Mouse (Mus musculus) liver, embryonic 13.5 days (tissue): ENCODE measurements at regions not wholly inside any gene's neighbourhood (a gene's known extent, or its start where the extent isn't known, plus 50 kb on each side); places are given as distances from the start of the nearest gene placed in this dataset.

Experiments
- ATAC-seq: fragments of 200-750 bp; cut with Nextera tagmentation; 2 replicates; pipeline ENCODE4 v1.8.0; 2017; ENCODE audit warnings: low read depth, mild to moderate bottlenecking, moderate number of reproducible peaks, moderate library complexity
- DNase-seq: peaks from one replicate; pipeline ENCODE4 v3.0.0; 2022
- H3K27ac ChIP-seq: fragments of 300-500 bp; sonication (generic); 2 replicates; pipeline ENCODE4 v1.5.1; 2015; ENCODE audit warnings: moderate library complexity, mild to moderate bottlenecking, inconsistent platforms
- H3K27me3 ChIP-seq: fragments of 300-500 bp; sonication (generic); 2 replicates; pipeline ENCODE4 v1.6.1; 2015; ENCODE audit warnings: mild to moderate bottlenecking, inconsistent platforms
- H3K36me3 ChIP-seq: fragments of 300-500 bp; sonication (generic); 2 replicates; pipeline ENCODE4 v1.6.1; 2015; ENCODE audit warnings: mild to moderate bottlenecking, inconsistent platforms
- H3K4me1 ChIP-seq: fragments of 300-500 bp; sonication (generic); replicated peaks from 2 replicates; pipeline ENCODE4 v1.6.1; 2015; ENCODE audit warnings: inconsistent platforms
- H3K4me2 ChIP-seq: fragments of 300-500 bp; sonication (generic); 2 replicates; pipeline ENCODE4 v1.6.1; 2015; ENCODE audit warnings: inconsistent platforms, mild to moderate bottlenecking, moderate library complexity
- H3K4me3 ChIP-seq: fragments of 300-500 bp; sonication (generic); replicated peaks from 2 replicates; pipeline ENCODE4 v1.5.1; 2015; ENCODE audit warnings: mild to moderate bottlenecking, inconsistent platforms
- H3K9ac ChIP-seq: fragments of 300-500 bp; sonication (generic); 2 replicates; pipeline ENCODE4 v1.6.1; 2015; ENCODE audit warnings: mild to moderate bottlenecking, inconsistent platforms
- H3K9me3 ChIP-seq: fragments of 300-500 bp; sonication (generic); replicated peaks from 2 replicates; pipeline ENCODE4 v1.6.1; 2016; ENCODE audit warnings: inconsistent platforms
- WGBS: fragments of 180-500 bp; shearing (Covaris S2); methylation state at CpG from one replicate; pipeline ENCODE4 v1.1.7; 2015; ENCODE audit not compliant: insufficient replicate concordance; 5-methylcytosine and 5-hydroxymethylcytosine counted together

DNA sequence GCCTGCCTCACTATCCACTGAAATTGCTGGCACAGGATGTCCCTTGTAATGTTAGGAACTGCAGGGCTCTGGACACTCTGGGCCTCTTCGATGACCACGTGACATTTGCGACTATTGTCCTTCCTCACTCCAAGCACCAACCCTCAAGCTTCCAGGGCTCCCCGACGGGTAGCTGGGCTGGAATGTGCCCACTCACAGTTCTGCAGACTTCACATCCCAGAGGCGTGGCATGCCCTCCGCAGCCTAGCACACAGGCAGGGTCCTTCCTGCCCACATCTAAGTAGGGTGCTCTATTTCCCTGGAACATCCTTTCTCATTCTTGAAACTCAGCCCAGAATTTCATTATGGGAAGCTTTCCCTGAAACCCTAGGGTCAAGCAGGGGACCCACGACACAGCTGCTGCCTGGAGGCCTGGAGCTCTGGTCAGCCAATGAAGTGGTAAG, 95.2 kb upstream of the Spred2 start:
- no peak overlapping the region for H3K9ac ChIP-seq
- H3K9me3 ChIP-seq, result no peaks in the 10 kb centered on the region
- no peaks in the 10 kb centered on the region for H3K36me3 ChIP-seq
- no peaks in the 10 kb centered on the region for H3K27me3 ChIP-seq
- DNase-seq, result no peak
- no peak for ATAC-seq
- H3K4me2 ChIP-seq, result no peak overlapping the region
- no peak overlapping the region for H3K27ac ChIP-seq
- WGBS, result 61% methylated on average over 8 of the region's 8 CpGs
- no peak overlapping the region for H3K4me3 ChIP-seq
- peaks cover 4% of the 10 kb centered on the region; the same call in 1 of the 2 replicates for H3K4me1 ChIP-seq

DNA sequence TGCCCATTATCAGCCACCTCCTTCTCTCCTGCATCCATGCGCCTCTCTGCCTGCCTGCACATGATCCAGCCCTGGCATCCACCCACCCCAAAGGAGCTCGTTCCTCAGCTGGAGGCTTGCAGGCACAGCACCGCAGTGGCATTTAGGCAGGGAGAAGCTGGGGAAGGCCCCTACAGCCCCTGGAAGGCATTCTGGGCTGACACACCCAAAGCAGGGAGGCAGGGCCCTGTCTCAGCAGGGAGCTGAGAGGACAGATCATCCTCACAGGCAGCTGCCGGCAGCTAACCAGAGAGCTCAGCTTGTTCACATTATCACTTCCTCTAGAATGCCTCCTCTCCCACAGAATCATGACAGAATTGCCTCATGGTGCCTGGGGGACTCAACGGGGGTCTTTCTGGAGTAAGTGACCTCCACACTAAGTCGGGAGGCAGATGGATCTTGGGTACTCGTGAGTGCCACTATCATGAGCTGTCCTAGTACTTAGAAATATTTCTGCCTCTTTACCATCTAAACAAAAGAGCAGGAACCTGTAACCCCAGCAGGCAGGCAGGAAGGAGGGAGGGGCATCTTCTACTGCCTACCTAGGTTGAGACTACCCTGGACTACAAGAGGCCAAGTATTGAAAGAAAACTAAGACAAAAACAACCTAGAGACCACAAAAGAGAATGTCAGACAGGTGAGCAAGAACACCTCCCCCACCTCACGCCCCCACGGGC, 94.5 kb upstream of the Spred2 start:
- Histone ChIP-seq H3K36me3 (no peaks in the 10 kb centered on the region), H3K27me3 (no peaks in the 10 kb centered on the region), H3K27ac (no peak overlapping the region), H3K9me3 (no peaks in the 10 kb centered on the region), H3K9ac (no peak overlapping the region), H3K4me1 (peaks cover 4% of the 10 kb centered on the region; the same call in 1 of the 2 replicates), H3K4me2 (no peak overlapping the region), H3K4me3 (no peak overlapping the region)
- DNase-seq (no peak), ATAC-seq (no peak)
- 38% methylated on average over 9 of the region's 9 CpGs for WGBS

DNA sequence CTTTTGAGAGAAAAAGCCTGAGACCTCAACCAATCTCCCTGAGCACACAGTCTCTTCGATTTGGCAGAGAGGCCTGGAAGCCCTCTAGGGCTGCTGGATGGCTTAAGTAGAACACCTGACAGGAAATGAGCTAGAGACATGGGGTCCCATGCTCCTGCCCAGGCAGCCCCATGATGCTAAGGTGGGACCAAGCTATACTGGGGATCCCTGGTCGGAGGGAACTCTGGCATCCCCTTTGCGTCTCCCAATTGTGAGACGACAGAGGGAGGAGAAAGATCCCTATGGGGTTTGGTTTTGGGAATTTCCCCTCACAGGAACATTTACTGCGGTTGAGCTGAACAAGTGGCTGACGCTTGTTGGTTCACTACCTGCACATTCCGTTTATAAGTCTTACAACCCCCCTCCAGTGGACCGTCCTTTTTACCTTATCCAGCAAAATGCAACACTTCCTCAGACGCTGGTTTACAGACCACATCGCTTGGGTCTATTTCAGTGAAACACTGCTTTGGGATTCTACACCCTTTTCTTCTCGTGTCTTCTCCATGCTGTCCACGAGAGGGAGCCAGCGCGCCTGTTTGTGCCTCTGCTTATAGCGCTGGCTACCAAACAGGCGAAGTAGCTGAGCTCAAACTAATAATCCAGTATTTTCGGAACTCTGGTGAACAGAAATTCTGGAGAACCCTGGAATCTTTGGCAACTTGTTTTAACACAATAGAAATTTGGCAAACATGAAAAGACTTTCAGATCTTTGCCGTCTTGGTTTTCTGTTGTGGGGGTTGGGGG, 93.7 kb upstream of the Spred2 start:
- peaks cover 4% of the 10 kb centered on the region; the same call in 1 of the 2 replicates for H3K4me1 ChIP-seq
- WGBS, result 13% methylated on average over 18 of the region's 18 CpGs
- ATAC-seq (no peak), DNase-seq (peak; percentile 40)
- no peaks in the 10 kb centered on the region for H3K9me3 ChIP-seq
- H3K4me3 ChIP-seq, result no peak overlapping the region
- H3K27ac ChIP-seq, result no peak overlapping the region
- no peaks in the 10 kb centered on the region for H3K27me3 ChIP-seq
- no peak overlapping the region for H3K4me2 ChIP-seq
- no peak overlapping the region for H3K9ac ChIP-seq
- no peaks in the 10 kb centered on the region for H3K36me3 ChIP-seq

DNA sequence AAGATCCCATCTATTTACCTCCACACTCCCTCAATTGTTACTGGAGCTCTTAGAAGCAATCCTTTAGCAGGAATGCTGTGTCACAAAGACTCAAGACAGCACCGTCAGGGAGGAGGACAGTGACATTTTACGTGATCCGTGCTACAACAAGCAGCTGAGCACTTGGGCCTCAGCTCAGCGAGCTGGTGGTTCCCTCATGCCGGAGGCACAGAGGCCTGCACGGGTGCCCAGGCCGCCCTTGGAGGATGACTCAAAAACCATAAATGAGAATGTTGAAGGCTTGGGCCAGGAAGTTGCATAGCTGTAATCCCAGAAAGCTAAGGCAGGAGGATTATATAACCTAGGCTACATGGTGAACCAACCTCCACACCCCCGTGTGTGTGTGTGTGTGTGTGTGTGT, 89.6 kb upstream of the Spred2 start:
- WGBS, result 65% methylated on average over 8 of the region's 8 CpGs
- no peaks in the 10 kb centered on the region for H3K27me3 ChIP-seq
- H3K27ac ChIP-seq, result no peak overlapping the region
- no peak overlapping the region for H3K4me3 ChIP-seq
- 0 out of 2 replicates have a peak, but pooled peaks cover 4% of the 10 kb centered on the region for H3K4me1 ChIP-seq
- ATAC-seq (no peak), DNase-seq (no peak)
- no peak overlapping the region for H3K9ac ChIP-seq
- H3K4me2 ChIP-seq, result no peak overlapping the region
- H3K36me3 ChIP-seq, result no peaks in the 10 kb centered on the region
- H3K9me3 ChIP-seq, result no peaks in the 10 kb centered on the region

GRCm38 (mm10) chr11:19835221-19835745, 88.9 kb upstream of the Spred2 start:
- 0 out of 2 replicates have a peak, but pooled peaks cover 2% of the 10 kb centered on the region for H3K4me1 ChIP-seq
- no peaks in the 10 kb centered on the region for H3K36me3 ChIP-seq
- no peak overlapping the region for H3K4me3 ChIP-seq
- ATAC-seq (no peak), DNase-seq (no peak)
- H3K27me3 ChIP-seq, result no peaks in the 10 kb centered on the region
- H3K9me3 ChIP-seq, result no peaks in the 10 kb centered on the region
- H3K4me2 ChIP-seq, result no peak overlapping the region
- no peak overlapping the region for H3K9ac ChIP-seq
- WGBS, result 45% methylated on average over 6 of the region's 6 CpGs
- no peak overlapping the region for H3K27ac ChIP-seq

DNA sequence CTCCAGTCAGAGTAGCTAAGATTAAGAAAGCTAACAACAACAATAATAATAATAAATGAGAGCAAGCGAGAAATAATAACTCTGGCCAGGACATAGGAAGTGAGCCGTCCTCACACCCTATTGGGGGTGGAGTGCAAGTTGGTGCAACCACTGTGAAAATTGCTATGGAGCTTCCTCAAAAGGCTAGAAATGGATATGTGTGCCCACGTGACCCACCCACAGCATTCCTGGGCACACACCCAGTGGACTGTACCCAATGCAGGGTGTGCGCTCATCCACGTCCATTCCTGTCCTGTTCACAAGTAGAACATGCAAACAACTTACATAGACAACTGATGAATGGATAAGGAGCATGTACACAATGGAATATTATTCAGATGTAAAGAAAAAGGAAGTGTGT, 85.2 kb upstream of the Spred2 start:
- 64% methylated on average over 5 of the region's 5 CpGs for WGBS
- H3K9ac ChIP-seq, result no peak overlapping the region
- H3K27ac ChIP-seq, result no peak overlapping the region
- no peak for ATAC-seq
- no peaks in the 10 kb centered on the region for H3K36me3 ChIP-seq
- H3K27me3 ChIP-seq, result no peaks in the 10 kb centered on the region
- H3K9me3 ChIP-seq, result no peaks in the 10 kb centered on the region
- no peak overlapping the region for H3K4me2 ChIP-seq
- H3K4me1 ChIP-seq, result no peaks in the 10 kb centered on the region
- DNase-seq, result no peak
- H3K4me3 ChIP-seq, result no peak overlapping the region

- Histone ChIP-seq H3K27ac (no peak overlapping the region), H3K36me3 (no peaks in the 10 kb centered on the region), H3K9ac (no peak overlapping the region), H3K27me3 (no peaks in the 10 kb centered on the region), H3K9me3 (no peaks in the 10 kb centered on the region), H3K4me1 (no peaks in the 10 kb centered on the region), H3K4me2 (no peak overlapping the region), H3K4me3 (no peak overlapping the region)
- no peak for DNase-seq
- no peak for ATAC-seq
- WGBS, result 62% methylated on average over 3 of the region's 3 CpGs
These were observed 81.1 kb upstream of the Spred2 start for GRCm38 (mm10) chr11:19843084-19843483.

DNA sequence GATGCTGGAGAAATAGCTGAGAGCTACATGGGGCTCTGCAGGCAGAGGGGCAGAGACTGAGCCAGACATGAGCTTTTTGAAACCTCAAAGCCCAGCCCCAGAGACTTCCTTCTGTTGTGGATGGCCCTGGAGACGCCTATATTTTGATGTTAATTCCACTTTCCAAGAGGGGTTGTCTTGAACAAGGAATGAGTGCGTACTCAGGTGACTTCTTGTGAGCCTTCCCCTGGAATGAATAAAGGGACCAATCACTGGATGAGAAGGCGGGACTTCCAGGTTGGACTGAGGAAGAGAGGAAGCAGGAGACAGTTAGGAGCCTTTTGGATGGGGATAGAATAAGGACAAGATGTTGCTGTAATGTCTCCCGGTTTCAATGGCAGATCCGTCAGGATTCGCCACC, 76.3 kb upstream of the Spred2 start:
- Histone ChIP-seq H3K36me3 (no peaks in the 10 kb centered on the region), H3K27ac (no peak overlapping the region), H3K27me3 (no peaks in the 10 kb centered on the region), H3K4me1 (peaks cover 7% of the 10 kb centered on the region; the same call in 1 of the 2 replicates), H3K4me2 (no peak overlapping the region), H3K9ac (no peak overlapping the region), H3K9me3 (no peaks in the 10 kb centered on the region), H3K4me3 (no peak overlapping the region)
- no peak for ATAC-seq
- 77% methylated on average over 6 of the region's 6 CpGs for WGBS
- DNase-seq, result no peak

- 49% methylated on average over 6 of the region's 6 CpGs for WGBS
- H3K9ac ChIP-seq, result no peak overlapping the region
- H3K4me3 ChIP-seq, result no peak overlapping the region
- no peak overlapping the region for H3K4me2 ChIP-seq
- peaks cover 7% of the 10 kb centered on the region; the same call in 1 of the 2 replicates for H3K4me1 ChIP-seq
- H3K27me3 ChIP-seq, result no peaks in the 10 kb centered on the region
- no peak overlapping the region for H3K27ac ChIP-seq
- ATAC-seq, result no peak
- DNase-seq, result no peak
- no peaks in the 10 kb centered on the region for H3K9me3 ChIP-seq
- H3K36me3 ChIP-seq, result no peaks in the 10 kb centered on the region
These were observed 75.8 kb upstream of the Spred2 start for GRCm38 (mm10) chr11:19848412-19848811.

GRCm38 (mm10) chr11:19849347-19849811, 74.8 kb upstream of the Spred2 start:
- H3K27ac ChIP-seq, result no peak overlapping the region
- no peak for DNase-seq
- H3K36me3 ChIP-seq, result no peaks in the 10 kb centered on the region
- no peak overlapping the region for H3K4me2 ChIP-seq
- peaks cover 7% of the 10 kb centered on the region; the same call in 1 of the 2 replicates for H3K4me1 ChIP-seq
- WGBS, result 53% methylated on average over 4 of the region's 4 CpGs
- ATAC-seq, result no peak
- H3K4me3 ChIP-seq, result no peak overlapping the region
- no peaks in the 10 kb centered on the region for H3K9me3 ChIP-seq
- no peaks in the 10 kb centered on the region for H3K27me3 ChIP-seq
- H3K9ac ChIP-seq, result no peak overlapping the region

- Histone ChIP-seq H3K4me1 (peaks cover 7% of the 10 kb centered on the region; the same call in 1 of the 2 replicates), H3K4me3 (no peak overlapping the region), H3K27ac (no peak overlapping the region), H3K27me3 (no peaks in the 10 kb centered on the region), H3K4me2 (no peak overlapping the region), H3K36me3 (no peaks in the 10 kb centered on the region), H3K9me3 (no peaks in the 10 kb centered on the region), H3K9ac (no peak overlapping the region)
- no peak for DNase-seq
- no peak for ATAC-seq
- WGBS, result 68% methylated on average over 3 of the region's 3 CpGs
These were observed 74.2 kb upstream of the Spred2 start for GRCm38 (mm10) chr11:19849844-19850420.
